Mouse (Mus musculus) effector memory CD4-positive, alpha-beta T cell, adult 5 months (primary cell): ENCODE measurements around the gene Gm3500. TPM values are rescaled to one million over a fixed set of nuclear protein-coding genes. Genes with fewer than 3 reads are reported as not detected.

Experiments used
- polyA plus RNA-seq: library from polyadenylated mRNA; unstranded; fragments of 100-300 nt; shearing (Covaris generic); gene quantifications from one replicate; pipeline ENCODE4 v1.2.1, GENCODE M21; 2017

Gm3500 gene
- not detected for polyA plus RNA-seq

DNA sequence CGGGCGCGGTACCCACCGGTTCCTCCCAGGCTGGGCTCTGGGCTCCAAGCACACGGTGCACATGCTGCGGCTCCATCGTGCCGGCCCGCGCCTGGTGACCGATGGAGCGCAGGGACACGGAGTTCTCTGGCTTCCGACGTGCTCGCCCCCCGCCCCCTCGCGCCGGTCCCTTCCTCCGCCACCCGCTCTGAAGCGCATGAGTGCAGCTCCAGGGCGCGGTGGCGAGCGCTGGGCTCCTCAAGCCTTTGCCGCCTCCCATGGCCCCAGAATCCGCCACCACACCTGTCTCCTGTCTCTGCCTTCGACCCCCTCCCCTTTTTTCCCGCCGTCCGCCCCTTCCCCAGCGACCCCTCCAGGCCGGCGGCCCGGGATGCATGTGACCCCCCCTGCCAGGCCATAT is at the start of gene Gm3500:
TSS of gene Gm3500 (minus strand) at position 101 of the 400 bp plus-strand sequence.

DNA sequence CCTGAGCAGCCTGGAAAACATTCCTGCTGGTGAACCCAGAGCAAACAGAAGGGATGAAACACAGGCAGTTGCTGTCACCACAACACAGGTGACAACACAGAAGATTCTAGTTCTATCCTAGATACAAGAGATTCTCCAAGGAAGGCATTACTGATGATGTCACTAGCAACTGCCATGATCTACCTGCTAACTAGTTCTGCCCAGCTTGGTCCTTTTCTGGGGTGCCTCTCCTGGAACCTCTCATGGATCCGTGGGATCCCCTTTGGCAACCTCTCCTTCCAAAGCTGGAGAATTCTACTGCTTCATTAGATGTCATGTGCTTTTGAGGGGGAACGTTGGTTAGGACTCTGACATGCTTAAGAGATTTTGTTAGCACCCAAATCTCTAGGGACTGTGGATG is 54.0 kb downstream of the Gm3500 start, which contains the start of gene Gm3542:
TSS of gene Gm3542 (minus strand) at position 101 of the 400 bp plus-strand sequence.

Other genes starting within 250 kb of the Gm3500 start
- gene Gm3317, start 224.5 kb downstream of the Gm3500 start, polyA plus RNA-seq: not detected
- not detected for gene Gm8271, start 203.3 kb downstream of the Gm3500 start, polyA plus RNA-seq
- gene Gm3526, start 128.5 kb downstream of the Gm3500 start, polyA plus RNA-seq: not detected
- not detected for gene Gm3542, start 54.1 kb downstream of the Gm3500 start, polyA plus RNA-seq
- gene Gm3194, start 66.4 kb upstream of the Gm3500 start, polyA plus RNA-seq: not detected
- not detected for gene Gm8246, start 88.8 kb upstream of the Gm3500 start, polyA plus RNA-seq
- not detected for gene Gm3187, start 95.2 kb upstream of the Gm3500 start, polyA plus RNA-seq
- not detected for gene Gm3488, start 112.6 kb upstream of the Gm3500 start, polyA plus RNA-seq
- not detected for gene Gm3532, start 149.4 kb upstream of the Gm3500 start, polyA plus RNA-seq
- not detected for gene Gm8265, start 244.0 kb upstream of the Gm3500 start, polyA plus RNA-seq